Mouse (Mus musculus): ENCODE results near the gene Triobp. TPM values are rescaled to one million over a fixed set of nuclear protein-coding genes. Genes with fewer than 3 reads are reported as not detected.

Gene Triobp
- polyA plus RNA-seq, 1 experiment from 2014 or later, result 49.0 TPM

DNA sequence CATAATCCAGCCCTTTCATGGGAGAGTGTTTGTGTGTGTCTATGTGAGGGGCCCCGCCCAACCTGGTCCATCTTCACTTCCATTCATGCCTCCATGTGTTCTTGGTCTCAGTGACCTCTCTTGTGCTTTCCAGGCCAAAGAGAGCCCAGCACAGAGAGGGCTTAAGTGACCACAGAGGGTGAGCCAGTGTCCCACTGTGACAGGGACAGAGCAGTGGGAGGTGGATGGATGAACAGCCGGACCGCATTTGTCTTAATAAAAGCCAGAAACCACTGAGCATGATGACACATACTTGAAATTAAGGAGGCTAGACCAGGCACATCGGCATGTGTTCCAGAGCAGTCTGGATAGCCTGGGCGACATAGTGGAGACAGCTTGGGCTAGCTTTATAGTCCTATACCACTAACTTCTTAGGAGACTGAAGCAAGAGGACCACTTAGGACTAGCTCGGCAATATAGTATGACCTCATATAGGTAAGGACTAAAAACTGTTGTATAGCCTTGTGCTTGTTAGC, 17.3 kb upstream of the Triobp start:
- 94% methylated on average over 6 of the region's 6 CpGs for WGBS
- no peak overlapping the region for H3K27ac ChIP-seq (ENCODE audit: low read depth)
- no peak overlapping the region for H3K4me3 ChIP-seq (ENCODE audit: low read depth, low read length)
- no peak overlapping the region for H3K9ac ChIP-seq (ENCODE audit: low read length)
- peaks cover 20% of the 10 kb centered on the region for H3K4me1 ChIP-seq (replicated peaks; ENCODE audit: control insufficient read depth, insufficient read depth, low read length)
- H3K36me3 ChIP-seq (ENCODE audit: control insufficient read depth, insufficient read depth, low read length), result peaks cover 16% of the 10 kb centered on the region
- H3K27me3 ChIP-seq (replicated peaks; ENCODE audit: control insufficient read depth, insufficient read depth, low read length), result no peaks in the 10 kb centered on the region
- no peak overlapping the region for H3K4me2 ChIP-seq (ENCODE audit: low read length)
- DNase-seq (ENCODE audit: low spot score) (no peak), ATAC-seq (replicated peaks; ENCODE audit: low FRiP score, low TSS enrichment, low read depth) (no peak)
- H3K9me3 ChIP-seq (ENCODE audit: control insufficient read depth, low read length), result no peaks in the 10 kb centered on the region

DNA sequence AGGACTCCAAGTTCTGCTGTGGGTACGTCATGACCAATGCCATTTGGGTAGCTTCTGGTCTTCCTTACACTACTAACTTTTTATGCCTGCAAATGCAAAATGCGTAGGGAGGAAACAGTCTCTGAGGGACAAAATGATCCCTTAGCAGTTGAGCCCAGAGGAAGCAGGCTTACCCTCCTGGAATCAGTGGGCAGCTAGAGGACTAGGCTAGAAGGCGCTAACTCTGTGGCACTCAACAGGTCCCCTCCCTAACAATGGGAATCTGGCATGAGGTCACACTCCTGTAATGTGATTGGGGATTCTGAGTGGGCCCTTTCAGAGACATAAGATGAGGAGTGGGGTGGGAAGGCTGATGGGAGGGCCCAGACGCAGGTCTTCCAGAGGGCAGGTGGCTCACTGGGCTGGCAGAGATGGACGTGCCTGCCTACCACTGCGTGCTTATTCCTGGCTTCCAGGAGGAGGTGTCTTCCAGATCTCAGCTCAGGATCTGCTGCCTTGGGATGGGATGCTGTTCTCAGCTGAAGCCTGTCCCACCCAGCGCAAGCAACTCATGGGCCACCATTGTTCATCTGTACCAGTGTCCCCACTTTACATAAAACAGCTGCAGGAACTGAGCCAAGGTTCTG, 16.6 kb upstream of the Triobp start:
- Histone ChIP-seq H3K9ac (ENCODE audit: low read length) (no peak overlapping the region), H3K4me2 (ENCODE audit: low read length) (no peak overlapping the region), H3K4me1 (replicated peaks; ENCODE audit: control insufficient read depth, insufficient read depth, low read length) (peaks cover 18% of the 10 kb centered on the region), H3K4me3 (ENCODE audit: low read depth, low read length) (no peak overlapping the region), H3K27me3 (replicated peaks; ENCODE audit: control insufficient read depth, insufficient read depth, low read length) (no peaks in the 10 kb centered on the region), H3K9me3 (ENCODE audit: control insufficient read depth, low read length) (no peaks in the 10 kb centered on the region), H3K27ac (ENCODE audit: low read depth) (no peak overlapping the region), H3K36me3 (ENCODE audit: control insufficient read depth, insufficient read depth, low read length) (peaks cover 16% of the 10 kb centered on the region)
- DNase-seq (ENCODE audit: low spot score), result no peak
- no peak for ATAC-seq (replicated peaks; ENCODE audit: low FRiP score, low TSS enrichment, low read depth)
- WGBS, result 87% methylated on average over 7 of the region's 7 CpGs

DNA sequence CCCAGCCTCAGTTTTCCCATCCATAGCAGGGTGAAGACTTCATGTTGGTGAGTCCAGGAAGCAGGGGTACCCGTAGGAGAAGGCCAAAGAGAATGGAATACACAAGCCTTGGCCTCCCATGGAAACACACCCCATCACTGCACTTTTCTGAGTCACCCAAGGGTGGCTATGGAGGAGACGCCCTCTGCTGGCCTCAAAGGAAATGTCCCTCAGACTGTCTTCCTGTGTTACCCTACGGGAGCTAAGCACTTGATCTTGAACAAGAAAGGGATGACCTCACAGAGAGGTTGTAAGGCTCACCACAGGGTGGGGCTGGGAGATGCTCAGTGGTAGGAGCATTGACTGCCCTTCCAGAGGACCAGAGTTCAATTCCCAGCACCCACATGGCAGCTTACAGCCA, 15.9 kb upstream of the Triobp start:
- H3K36me3 ChIP-seq (ENCODE audit: control insufficient read depth, insufficient read depth, low read length), result peaks cover 16% of the 10 kb centered on the region
- DNase-seq (ENCODE audit: low spot score) (peak; percentile 57), ATAC-seq (replicated peaks; ENCODE audit: low FRiP score, low TSS enrichment, low read depth) (no peak)
- H3K9ac ChIP-seq (ENCODE audit: low read length), result no peak overlapping the region
- H3K4me2 ChIP-seq (ENCODE audit: low read length), result no peak overlapping the region
- 23% methylated on average over 3 of the region's 3 CpGs for WGBS
- no peaks in the 10 kb centered on the region for H3K27me3 ChIP-seq (replicated peaks; ENCODE audit: control insufficient read depth, insufficient read depth, low read length)
- no peaks in the 10 kb centered on the region for H3K9me3 ChIP-seq (ENCODE audit: control insufficient read depth, low read length)
- peaks cover 15% of the 10 kb centered on the region for H3K4me1 ChIP-seq (replicated peaks; ENCODE audit: control insufficient read depth, insufficient read depth, low read length)
- H3K4me3 ChIP-seq (ENCODE audit: low read depth, low read length), result no peak overlapping the region
- H3K27ac ChIP-seq (ENCODE audit: low read depth), result no peak overlapping the region

DNA sequence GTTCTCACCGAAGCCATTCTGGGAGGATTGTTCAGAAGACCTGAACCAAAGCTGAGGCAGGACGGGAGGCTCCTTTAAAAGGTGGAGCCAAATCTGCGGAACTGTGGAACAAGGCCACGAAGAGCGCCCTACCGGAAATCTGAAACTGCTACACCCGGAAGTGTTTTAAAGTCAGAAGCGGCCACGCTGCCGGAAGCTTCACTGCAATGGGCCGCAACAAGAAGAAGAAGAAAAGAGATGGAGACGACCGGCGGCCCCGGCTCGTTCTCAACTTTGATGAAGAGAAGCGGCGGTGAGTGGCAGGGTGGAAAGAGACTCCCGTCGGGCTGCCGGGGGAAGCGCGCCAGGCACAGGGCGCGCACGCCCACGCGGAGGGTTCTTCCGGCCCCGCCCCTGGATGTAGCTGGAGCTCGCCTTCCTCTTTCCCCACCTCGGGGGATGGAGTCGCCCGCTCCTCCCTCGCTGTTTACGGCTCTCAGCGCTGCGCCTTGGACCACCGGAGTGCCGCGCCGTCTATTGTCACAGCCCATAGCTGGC, 12.7 kb upstream of the Triobp start, which contains the start of gene Nol12:
Nol12 (plus strand) TSS at position 150 of the 537 bp plus-strand sequence.
- DNase-seq (ENCODE audit: low spot score) (peak; percentile 94), ATAC-seq (replicated peaks; ENCODE audit: low FRiP score, low TSS enrichment, low read depth) (peak; percentile 81)
- Histone ChIP-seq H3K27me3 (replicated peaks; ENCODE audit: control insufficient read depth, insufficient read depth, low read length) (no peaks in the 10 kb centered on the region), H3K36me3 (ENCODE audit: control insufficient read depth, insufficient read depth, low read length) (peaks cover 34% of the 10 kb centered on the region), H3K4me3 (ENCODE audit: low read depth, low read length) (peak within 1 kb of the TSS; percentile 94), H3K9ac (ENCODE audit: low read length) (peak within 1 kb of the TSS; percentile 67), H3K4me1 (replicated peaks; ENCODE audit: control insufficient read depth, insufficient read depth, low read length) (peaks cover 11% of the 10 kb centered on the region), H3K27ac (ENCODE audit: low read depth) (peak within 1 kb of the TSS; percentile 82), H3K4me2 (ENCODE audit: low read length) (peak within 1 kb of the TSS; percentile 64), H3K9me3 (ENCODE audit: control insufficient read depth, low read length) (no peaks in the 10 kb centered on the region)
- WGBS, result under 1% methylated on average over 42 of the region's 42 CpGs

DNA sequence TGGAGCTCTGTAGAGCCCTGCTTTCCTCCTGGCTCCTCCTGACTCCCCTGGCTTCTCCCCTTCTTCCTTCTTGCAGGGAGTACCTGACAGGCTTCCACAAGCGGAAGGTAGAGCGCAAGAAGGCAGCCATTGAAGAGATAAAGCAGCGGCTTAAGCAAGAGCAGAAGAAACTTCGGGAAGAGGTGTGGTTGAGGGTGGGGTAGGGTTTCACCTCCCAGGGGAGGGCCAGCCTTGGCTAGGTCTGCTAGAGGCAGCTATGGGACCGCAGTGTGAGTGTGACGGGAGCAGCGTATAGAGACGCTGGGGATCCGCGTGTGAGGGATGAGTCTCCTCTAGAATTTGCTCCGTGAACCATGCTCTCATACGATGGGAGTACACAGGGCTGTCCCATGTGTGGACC, 11.1 kb upstream of the Triobp start:
- DNase-seq (ENCODE audit: low spot score) (no peak), ATAC-seq (replicated peaks; ENCODE audit: low FRiP score, low TSS enrichment, low read depth) (no peak)
- Histone ChIP-seq H3K36me3 (ENCODE audit: control insufficient read depth, insufficient read depth, low read length) (peaks cover 41% of the 10 kb centered on the region), H3K9ac (ENCODE audit: low read length) (no peak overlapping the region), H3K27me3 (replicated peaks; ENCODE audit: control insufficient read depth, insufficient read depth, low read length) (no peaks in the 10 kb centered on the region), H3K4me2 (ENCODE audit: low read length) (no peak overlapping the region), H3K27ac (ENCODE audit: low read depth) (no peak overlapping the region), H3K4me1 (replicated peaks; ENCODE audit: control insufficient read depth, insufficient read depth, low read length) (peaks cover 9% of the 10 kb centered on the region), H3K4me3 (ENCODE audit: low read depth, low read length) (no peak overlapping the region), H3K9me3 (ENCODE audit: control insufficient read depth, low read length) (no peaks in the 10 kb centered on the region)
- WGBS, result 92% methylated on average over 12 of the region's 12 CpGs

DNA sequence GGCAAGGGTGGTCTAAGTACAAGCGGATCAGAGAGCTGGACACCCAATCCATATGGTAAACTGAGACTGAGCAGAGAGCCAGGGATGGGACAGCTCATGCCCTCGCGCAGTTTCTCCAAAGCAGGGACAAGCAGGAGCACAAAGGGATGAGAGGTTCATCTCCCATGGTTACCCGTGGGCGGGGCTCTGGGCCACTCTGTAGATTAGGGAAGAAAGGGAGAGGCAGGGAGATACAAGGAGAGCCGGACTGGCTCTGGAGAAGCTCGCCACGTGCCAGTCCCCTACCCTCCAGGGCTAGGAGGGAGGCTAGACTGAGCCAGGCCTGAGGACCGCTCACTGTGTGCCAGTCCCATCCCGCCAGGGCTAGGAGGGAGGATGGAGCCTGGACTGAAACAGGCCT, 10.2 kb upstream of the Triobp start:
- DNase-seq (ENCODE audit: low spot score) (no peak), ATAC-seq (replicated peaks; ENCODE audit: low FRiP score, low TSS enrichment, low read depth) (no peak)
- WGBS, result 87% methylated on average over 10 of the region's 10 CpGs
- no peak overlapping the region for H3K4me2 ChIP-seq (ENCODE audit: low read length)
- no peak overlapping the region for H3K27ac ChIP-seq (ENCODE audit: low read depth)
- H3K36me3 ChIP-seq (ENCODE audit: control insufficient read depth, insufficient read depth, low read length), result peaks cover 47% of the 10 kb centered on the region
- no peaks in the 10 kb centered on the region for H3K9me3 ChIP-seq (ENCODE audit: control insufficient read depth, low read length)
- H3K4me3 ChIP-seq (ENCODE audit: low read depth, low read length), result no peak overlapping the region
- H3K4me1 ChIP-seq (replicated peaks; ENCODE audit: control insufficient read depth, insufficient read depth, low read length), result peaks cover 8% of the 10 kb centered on the region
- no peak overlapping the region for H3K9ac ChIP-seq (ENCODE audit: low read length)
- no peaks in the 10 kb centered on the region for H3K27me3 ChIP-seq (replicated peaks; ENCODE audit: control insufficient read depth, insufficient read depth, low read length)

DNA sequence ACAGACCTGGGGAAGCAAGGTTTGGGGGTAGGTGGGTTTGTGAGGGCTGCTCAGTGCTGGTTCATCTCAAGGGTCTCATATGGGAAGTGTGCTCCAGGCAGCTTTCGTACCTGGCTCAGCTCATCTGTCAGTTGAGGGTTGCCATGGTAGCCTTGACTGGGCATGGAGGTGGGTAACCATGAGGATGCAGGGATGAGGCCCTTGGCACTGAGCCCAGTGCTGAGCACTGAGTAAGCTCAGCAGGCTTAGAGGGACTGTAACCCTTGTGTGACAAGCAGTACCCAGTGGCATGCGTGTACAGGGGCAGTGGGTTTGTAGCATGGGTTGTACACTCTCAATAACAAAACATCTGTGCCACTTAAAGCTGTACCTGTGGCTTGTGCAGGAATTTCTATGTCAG, 9.6 kb upstream of the Triobp start:
- peaks cover 47% of the 10 kb centered on the region for H3K36me3 ChIP-seq (ENCODE audit: control insufficient read depth, insufficient read depth, low read length)
- ATAC-seq (replicated peaks; ENCODE audit: low FRiP score, low TSS enrichment, low read depth), result no peak
- H3K27ac ChIP-seq (ENCODE audit: low read depth), result no peak overlapping the region
- peaks cover 8% of the 10 kb centered on the region for H3K4me1 ChIP-seq (replicated peaks; ENCODE audit: control insufficient read depth, insufficient read depth, low read length)
- H3K9ac ChIP-seq (ENCODE audit: low read length), result no peak overlapping the region
- no peak overlapping the region for H3K4me2 ChIP-seq (ENCODE audit: low read length)
- no peak overlapping the region for H3K4me3 ChIP-seq (ENCODE audit: low read depth, low read length)
- no peak for DNase-seq (ENCODE audit: low spot score)
- no peaks in the 10 kb centered on the region for H3K27me3 ChIP-seq (replicated peaks; ENCODE audit: control insufficient read depth, insufficient read depth, low read length)
- WGBS, result 83% methylated on average over 2 of the region's 2 CpGs
- no peaks in the 10 kb centered on the region for H3K9me3 ChIP-seq (ENCODE audit: control insufficient read depth, low read length)

DNA sequence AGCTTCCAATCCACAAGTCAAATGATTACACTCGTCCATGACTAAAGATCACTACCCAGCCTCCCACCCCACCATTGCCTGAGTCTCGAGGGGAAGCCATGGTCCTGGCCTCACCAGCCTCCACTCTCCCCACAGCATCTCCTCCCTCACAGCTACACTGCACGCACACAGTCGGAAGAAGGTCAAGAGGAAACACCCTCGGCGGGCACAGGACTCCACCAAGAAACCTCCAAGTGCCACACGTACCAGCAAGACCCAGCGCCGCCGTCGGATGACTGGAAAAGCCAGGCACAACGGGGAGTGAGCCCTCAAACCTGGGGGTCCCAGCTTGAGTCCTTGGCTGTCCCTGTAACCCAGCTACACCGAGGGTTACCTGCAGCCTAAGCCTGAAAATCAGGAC, 7.2 kb upstream of the Triobp start:
- no peak for ATAC-seq (replicated peaks; ENCODE audit: low FRiP score, low TSS enrichment, low read depth)
- no peaks in the 10 kb centered on the region for H3K9me3 ChIP-seq (ENCODE audit: control insufficient read depth, low read length)
- H3K4me1 ChIP-seq (replicated peaks; ENCODE audit: control insufficient read depth, insufficient read depth, low read length), result peaks cover 8% of the 10 kb centered on the region
- H3K4me2 ChIP-seq (ENCODE audit: low read length), result no peak overlapping the region
- peaks cover 47% of the 10 kb centered on the region for H3K36me3 ChIP-seq (ENCODE audit: control insufficient read depth, insufficient read depth, low read length)
- no peak for DNase-seq (ENCODE audit: low spot score)
- H3K9ac ChIP-seq (ENCODE audit: low read length), result no peak overlapping the region
- H3K4me3 ChIP-seq (ENCODE audit: low read depth, low read length), result no peak overlapping the region
- no peak overlapping the region for H3K27ac ChIP-seq (ENCODE audit: low read depth)
- H3K27me3 ChIP-seq (replicated peaks; ENCODE audit: control insufficient read depth, insufficient read depth, low read length), result no peaks in the 10 kb centered on the region
- 92% methylated on average over 13 of the region's 13 CpGs for WGBS

DNA sequence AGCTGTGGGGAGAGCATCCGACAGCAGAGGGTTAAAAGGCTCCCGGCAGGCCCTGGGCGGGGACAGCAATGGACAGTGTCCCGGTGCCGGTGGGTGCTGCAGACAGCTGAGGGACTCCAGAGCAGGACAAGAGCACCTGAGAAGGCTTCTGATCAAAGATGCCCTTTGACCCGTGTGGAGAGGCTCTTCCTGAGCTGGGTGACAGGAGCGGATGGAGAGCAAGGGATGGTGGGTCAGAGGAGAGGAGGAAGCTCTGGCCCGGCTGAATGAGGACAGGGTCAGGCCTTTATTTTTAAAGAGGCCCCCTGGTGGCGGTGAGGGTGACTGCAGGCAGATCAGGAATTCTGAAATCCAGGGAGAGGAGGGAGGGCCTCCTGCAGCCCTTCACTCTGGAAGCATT, 4.9 kb upstream of the Triobp start:
- Histone ChIP-seq H3K9me3 (ENCODE audit: control insufficient read depth, low read length) (no peaks in the 10 kb centered on the region), H3K4me3 (ENCODE audit: low read depth, low read length) (peak overlapping the region; percentile 28), H3K4me2 (ENCODE audit: low read length) (peak overlapping the region; percentile 58), H3K9ac (ENCODE audit: low read length) (peak overlapping the region; percentile 37; the same call in 1 of the 2 replicates), H3K36me3 (ENCODE audit: control insufficient read depth, insufficient read depth, low read length) (peaks cover 43% of the 10 kb centered on the region), H3K27ac (ENCODE audit: low read depth) (no peak overlapping the region), H3K27me3 (replicated peaks; ENCODE audit: control insufficient read depth, insufficient read depth, low read length) (peaks cover 3% of the 10 kb centered on the region; the same call in 1 of the 2 replicates), H3K4me1 (replicated peaks; ENCODE audit: control insufficient read depth, insufficient read depth, low read length) (no peaks in the 10 kb centered on the region; the same call in 1 of the 2 replicates)
- ATAC-seq (replicated peaks; ENCODE audit: low FRiP score, low TSS enrichment, low read depth), result peak; percentile 74
- DNase-seq (ENCODE audit: low spot score), result peak; percentile 94
- WGBS, result 2% methylated on average over 9 of the region's 9 CpGs
